Mouse (Mus musculus): ENCODE data around the gene Vmn1r17. TPM values are rescaled to one million over a fixed set of nuclear protein-coding genes. Genes with fewer than 3 reads are reported as not detected.
"Not testable (repeated sequence)": the region's sequence is repeated elsewhere in the genome, so short reads cannot be mapped to it uniquely, and the experiment has no call there.

The Vmn1r17 gene
- not detected in 2 replicates for polyA plus RNA-seq (2016; fragmentation: Nextera tagmentation; extraction: Ambion mirVana)

DNA sequence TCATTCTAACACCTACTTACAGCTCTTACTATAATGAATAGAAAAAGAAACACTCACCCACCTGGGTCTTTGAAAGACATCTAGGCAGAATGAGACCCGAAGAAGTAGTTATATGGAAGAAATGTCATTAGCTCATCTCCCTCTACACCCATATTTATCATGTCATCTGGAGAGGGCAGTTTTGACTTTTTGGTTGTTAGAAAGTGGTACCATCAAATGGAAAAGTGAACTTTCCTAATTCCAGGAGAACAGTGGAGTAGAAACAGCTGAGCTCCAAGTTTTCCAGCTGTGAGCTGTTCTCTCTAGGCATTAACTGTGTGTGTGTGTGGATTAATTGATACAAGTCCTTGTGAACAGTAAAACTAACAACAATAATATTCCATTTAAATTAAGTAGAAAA, at the start of gene Vmn1r17:
Vmn1r17 (minus strand) TSS at position 101 of the 400 bp plus-strand sequence.
- Histone ChIP-seq H3K4me3 (no peak within 1 kb of the TSS), H3K36me3 (no peaks in the 10 kb centered on the region), H3K9me3 (no peaks in the 10 kb centered on the region), H3K4me2 (replicated peaks) (no peak within 1 kb of the TSS), H3K27ac (replicated peaks) (no peak within 1 kb of the TSS), H3K4me1 (no peaks in the 10 kb centered on the region), H3K9ac (replicated peaks) (no peak within 1 kb of the TSS), H3K27me3 (no peaks in the 10 kb centered on the region)
- 86% methylated on average over 1 of the region's 1 CpGs for WGBS
- ATAC-seq (ENCODE audit: low FRiP score, low read depth): no peak

DNA sequence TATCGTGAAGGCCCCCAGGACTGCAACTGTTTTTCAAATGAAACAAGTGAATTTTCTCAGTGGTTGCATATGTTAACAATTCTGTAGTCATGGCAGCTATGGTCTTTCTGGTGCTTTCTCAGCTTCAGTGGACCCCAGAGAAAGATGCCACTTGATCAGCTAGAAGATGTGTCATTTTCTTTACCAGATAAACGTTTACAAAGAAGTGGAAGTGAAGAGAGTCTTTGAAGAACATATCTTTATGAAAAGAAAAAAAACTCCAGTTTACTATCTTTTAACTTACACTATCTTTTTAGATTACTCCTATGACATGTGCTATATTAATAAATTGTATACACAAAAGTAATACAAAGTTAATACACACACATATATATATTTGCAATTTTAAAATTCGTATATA, 40.0 kb upstream of the Vmn1r17 start, which contains the start of gene Vmn1r19:
Vmn1r19 (plus strand) TSS at position 301 of the 400 bp plus-strand sequence.
- H3K4me2 ChIP-seq (replicated peaks); H3K9me3 ChIP-seq; H3K27ac ChIP-seq (replicated peaks); H3K4me3 ChIP-seq; H3K27me3 ChIP-seq; ATAC-seq (ENCODE audit: low FRiP score, low read depth); H3K4me1 ChIP-seq; H3K36me3 ChIP-seq; H3K9ac ChIP-seq (replicated peaks): not testable (repeated sequence)
- 73% methylated on average over 3 of the region's 3 CpGs for WGBS

DNA sequence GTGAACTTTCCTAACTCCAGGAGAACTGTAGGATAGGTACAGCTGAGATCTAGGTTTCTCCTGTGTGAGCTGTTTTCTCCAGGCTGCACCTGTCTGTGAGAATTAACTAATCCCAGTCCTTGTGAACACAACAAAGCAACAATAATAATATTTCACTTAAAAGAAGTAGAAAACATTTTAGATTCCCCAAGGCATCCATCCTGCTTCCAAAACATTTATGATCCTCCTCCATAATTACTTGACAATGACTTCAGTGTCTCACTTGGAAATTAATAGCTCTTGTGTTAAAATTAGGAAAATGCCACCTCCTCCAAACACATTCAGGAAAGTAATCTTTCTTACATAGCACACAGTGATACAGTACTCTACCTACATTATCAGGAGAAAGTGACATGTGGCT, 32.2 kb upstream of the Vmn1r17 start, which contains the start of gene Vmn1r18:
Vmn1r18 (minus strand) TSS at position 101 of the 400 bp plus-strand sequence.
- ATAC-seq (ENCODE audit: low FRiP score, low read depth): no peak
- Histone ChIP-seq H3K4me2 (replicated peaks) (no peak within 1 kb of the TSS), H3K36me3 (no peaks in the 10 kb centered on the region), H3K9me3 (no peaks in the 10 kb centered on the region), H3K27ac (replicated peaks) (no peak within 1 kb of the TSS), H3K27me3 (no peaks in the 10 kb centered on the region), H3K4me3 (no peak within 1 kb of the TSS), H3K4me1 (no peaks in the 10 kb centered on the region), H3K9ac (replicated peaks) (no peak within 1 kb of the TSS)

DNA sequence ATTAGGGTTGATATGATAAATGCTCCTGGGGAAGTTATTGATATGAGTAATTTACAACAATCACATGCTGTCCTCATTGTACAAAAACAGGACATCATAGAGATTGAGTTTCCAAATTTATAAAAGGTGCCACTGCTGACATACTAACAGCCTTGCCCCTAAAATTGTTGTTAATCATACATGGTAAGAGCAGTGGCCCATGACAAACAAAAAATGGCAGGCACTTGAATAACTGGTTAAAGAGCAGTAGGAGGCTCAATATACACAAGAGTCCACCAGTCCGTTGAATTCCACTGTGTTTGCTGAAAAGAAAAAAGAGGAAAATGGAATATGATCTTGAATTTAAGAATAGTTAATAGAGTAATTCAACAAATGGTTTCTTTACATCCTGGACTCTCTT, 4.0 kb upstream of the Vmn1r17 start:
- no peak overlapping the region for H3K9ac ChIP-seq (replicated peaks)
- no peaks in the 10 kb centered on the region for H3K27me3 ChIP-seq
- 88% methylated on average over 1 of the region's 1 CpGs for WGBS
- no peak for ATAC-seq (ENCODE audit: low FRiP score, low read depth)
- H3K4me3 ChIP-seq: no peak overlapping the region
- no peak overlapping the region for H3K27ac ChIP-seq (replicated peaks)
- no peaks in the 10 kb centered on the region for H3K9me3 ChIP-seq
- no peak overlapping the region for H3K4me2 ChIP-seq (replicated peaks)
- H3K36me3 ChIP-seq: no peaks in the 10 kb centered on the region
- H3K4me1 ChIP-seq: no peaks in the 10 kb centered on the region

DNA sequence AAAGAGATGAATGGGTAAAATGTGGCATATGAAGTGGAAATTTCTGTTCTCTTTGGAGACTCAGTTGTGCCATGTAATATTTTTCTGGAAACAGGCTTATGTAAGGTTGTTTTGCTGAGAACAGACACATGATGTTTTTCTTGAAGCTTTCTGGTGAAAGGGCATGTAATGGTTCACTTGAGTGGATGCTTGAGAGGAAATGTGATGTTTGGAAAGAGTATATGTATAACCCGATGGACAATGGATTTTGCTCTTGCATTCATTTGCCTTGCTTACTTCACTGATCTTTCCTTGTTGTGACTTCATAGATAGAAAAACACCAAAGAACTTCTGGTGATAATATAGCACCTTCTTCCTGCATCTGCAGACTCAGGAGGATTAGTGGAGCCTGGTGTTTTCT, 2.3 kb upstream of the Vmn1r17 start:
- H3K36me3 ChIP-seq; H3K9ac ChIP-seq (replicated peaks); H3K4me3 ChIP-seq; H3K4me1 ChIP-seq; ATAC-seq (ENCODE audit: low FRiP score, low read depth); H3K27me3 ChIP-seq; H3K4me2 ChIP-seq (replicated peaks); H3K27ac ChIP-seq (replicated peaks); H3K9me3 ChIP-seq: not testable (repeated sequence)
- WGBS: 92% methylated on average over 1 of the region's 1 CpGs

DNA sequence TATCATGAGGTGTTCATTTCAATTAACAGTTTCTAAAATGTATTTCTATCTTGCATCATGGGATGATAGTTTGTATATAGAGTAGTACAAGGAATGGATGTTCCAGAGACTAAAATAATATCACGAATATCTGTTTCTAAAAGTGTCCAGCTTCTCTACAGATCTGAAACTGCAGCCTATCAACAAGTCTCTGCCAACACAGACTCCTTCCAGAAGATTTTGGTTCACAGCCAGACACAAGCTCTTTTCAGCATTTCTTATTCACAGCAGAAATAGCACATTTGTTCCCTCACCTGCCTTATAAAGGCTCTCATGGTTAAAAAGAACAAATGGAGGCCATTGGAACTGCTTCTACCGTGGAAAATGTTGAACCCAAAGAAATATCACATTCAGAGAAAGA, 6.7 kb downstream of the Vmn1r17 start:
- no peaks in the 10 kb centered on the region for H3K4me1 ChIP-seq
- 89% methylated on average over 2 of the region's 2 CpGs for WGBS
- H3K4me2 ChIP-seq (replicated peaks): no peak overlapping the region

DNA sequence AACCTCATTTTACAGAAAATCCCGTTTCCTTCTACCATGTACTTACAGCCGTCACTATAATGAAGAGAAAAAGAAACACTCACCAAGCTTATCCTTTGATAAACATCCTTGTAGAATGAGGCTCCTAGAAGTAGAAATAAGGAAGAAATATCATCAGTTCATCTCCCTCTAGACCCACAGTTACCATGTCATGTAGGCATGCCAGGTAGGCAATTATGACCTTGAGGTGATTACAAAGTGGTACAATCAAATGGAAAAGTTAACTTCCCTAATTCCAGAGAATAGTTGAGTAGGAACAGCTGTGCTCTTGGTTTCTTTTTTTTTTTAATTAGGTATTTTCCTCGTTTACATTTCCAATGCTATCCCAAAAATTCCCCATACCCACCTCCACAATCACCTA, 34.1 kb downstream of the Vmn1r17 start, which contains the start of gene Vmn1r16:
Vmn1r16 (minus strand) TSS at position 101 of the 400 bp plus-strand sequence.
- Histone ChIP-seq H3K9ac (replicated peaks) (no peak within 1 kb of the TSS), H3K36me3 (no peaks in the 10 kb centered on the region), H3K4me1 (no peaks in the 10 kb centered on the region), H3K4me2 (replicated peaks) (no peak within 1 kb of the TSS), H3K27ac (replicated peaks) (no peak within 1 kb of the TSS), H3K9me3 (no peaks in the 10 kb centered on the region), H3K4me3 (no peak within 1 kb of the TSS), H3K27me3 (no peaks in the 10 kb centered on the region)
- 80% methylated on average over 3 of the region's 3 CpGs for WGBS
- ATAC-seq (ENCODE audit: low FRiP score, low read depth): no peak

More for the DNA sequence above, 6.7 kb downstream of the Vmn1r17 start:
- no peak overlapping the region for H3K4me3 ChIP-seq
- no peaks in the 10 kb centered on the region for H3K36me3 ChIP-seq
- no peaks in the 10 kb centered on the region for H3K9me3 ChIP-seq
- H3K27ac ChIP-seq (replicated peaks): no peak overlapping the region
- no peak overlapping the region for H3K9ac ChIP-seq (replicated peaks)
- no peaks in the 10 kb centered on the region for H3K27me3 ChIP-seq
- ATAC-seq (ENCODE audit: low FRiP score, low read depth): no peak

DNA sequence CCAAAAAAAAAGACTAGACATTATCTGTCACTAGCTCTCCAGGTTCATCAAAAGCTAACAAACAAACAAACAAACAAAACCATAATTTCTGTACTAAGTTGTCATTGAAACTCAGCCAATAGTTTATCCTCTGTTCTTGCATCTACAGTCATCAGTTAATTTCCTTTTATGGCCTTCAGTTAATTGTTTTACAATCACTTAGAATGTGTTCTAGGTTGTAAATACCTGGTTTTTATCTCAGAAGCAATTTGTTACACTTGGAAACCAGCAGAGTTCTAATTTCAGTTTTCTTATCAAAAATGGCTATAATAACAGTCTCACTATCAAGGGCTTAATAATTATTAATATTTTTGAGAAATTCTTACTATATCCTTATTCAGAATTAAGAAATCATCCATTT, 37.4 kb downstream of the Vmn1r17 start:
- H3K27me3 ChIP-seq: no peaks in the 10 kb centered on the region
- H3K4me3 ChIP-seq: no peak overlapping the region
- H3K4me2 ChIP-seq (replicated peaks): no peak overlapping the region
- H3K36me3 ChIP-seq: no peaks in the 10 kb centered on the region
- no peak for ATAC-seq (ENCODE audit: low FRiP score, low read depth)
- no peak overlapping the region for H3K27ac ChIP-seq (replicated peaks)
- no peaks in the 10 kb centered on the region for H3K9me3 ChIP-seq
- H3K4me1 ChIP-seq: no peaks in the 10 kb centered on the region
- H3K9ac ChIP-seq (replicated peaks): no peak overlapping the region

Other genes starting within 250 kb of the Vmn1r17 start
- not detected in 2 replicates for gene Vmn1r11, start 230.3 kb downstream of the Vmn1r17 start, polyA plus RNA-seq (2016; fragmentation: Nextera tagmentation; extraction: Ambion mirVana)
- gene Vmn1r12, start 206.8 kb downstream of the Vmn1r17 start, polyA plus RNA-seq (2016; fragmentation: Nextera tagmentation; extraction: Ambion mirVana): not detected in 2 replicates
- gene Vmn1r13, start 160.4 kb downstream of the Vmn1r17 start, polyA plus RNA-seq (2016; fragmentation: Nextera tagmentation; extraction: Ambion mirVana): not detected in 2 replicates
- gene Vmn1r14, start 132.0 kb downstream of the Vmn1r17 start, polyA plus RNA-seq (2016; fragmentation: Nextera tagmentation; extraction: Ambion mirVana): not detected in 2 replicates
- not detected in 2 replicates for gene Vmn1r15, start 105.8 kb downstream of the Vmn1r17 start, polyA plus RNA-seq (2016; fragmentation: Nextera tagmentation; extraction: Ambion mirVana)
- not detected in 2 replicates for gene Vmn1r16, start 34.2 kb downstream of the Vmn1r17 start, polyA plus RNA-seq (2016; fragmentation: Nextera tagmentation; extraction: Ambion mirVana)
- not detected in 2 replicates for gene Vmn1r18, start 32.1 kb upstream of the Vmn1r17 start, polyA plus RNA-seq (2016; fragmentation: Nextera tagmentation; extraction: Ambion mirVana)
- gene Vmn1r19, start 40.1 kb upstream of the Vmn1r17 start, polyA plus RNA-seq (2016; fragmentation: Nextera tagmentation; extraction: Ambion mirVana): not detected in 2 replicates
- gene Vmn1r20, start 65.2 kb upstream of the Vmn1r17 start, polyA plus RNA-seq (2016; fragmentation: Nextera tagmentation; extraction: Ambion mirVana): not detected in 2 replicates
- 6.7 and 8.2 TPM in 2 replicates for gene Ppm1k, start 171.7 kb upstream of the Vmn1r17 start, polyA plus RNA-seq (2016; fragmentation: Nextera tagmentation; extraction: Ambion mirVana)
- 1.5 TPM in 2 replicates for gene Herc6, start 217.3 kb upstream of the Vmn1r17 start, polyA plus RNA-seq (2016; fragmentation: Nextera tagmentation; extraction: Ambion mirVana)

Measured in midbrain, embryonic 12.5 days (tissue).